Mouse (Mus musculus): ENCODE data around the gene Slc20a1.

DNA sequence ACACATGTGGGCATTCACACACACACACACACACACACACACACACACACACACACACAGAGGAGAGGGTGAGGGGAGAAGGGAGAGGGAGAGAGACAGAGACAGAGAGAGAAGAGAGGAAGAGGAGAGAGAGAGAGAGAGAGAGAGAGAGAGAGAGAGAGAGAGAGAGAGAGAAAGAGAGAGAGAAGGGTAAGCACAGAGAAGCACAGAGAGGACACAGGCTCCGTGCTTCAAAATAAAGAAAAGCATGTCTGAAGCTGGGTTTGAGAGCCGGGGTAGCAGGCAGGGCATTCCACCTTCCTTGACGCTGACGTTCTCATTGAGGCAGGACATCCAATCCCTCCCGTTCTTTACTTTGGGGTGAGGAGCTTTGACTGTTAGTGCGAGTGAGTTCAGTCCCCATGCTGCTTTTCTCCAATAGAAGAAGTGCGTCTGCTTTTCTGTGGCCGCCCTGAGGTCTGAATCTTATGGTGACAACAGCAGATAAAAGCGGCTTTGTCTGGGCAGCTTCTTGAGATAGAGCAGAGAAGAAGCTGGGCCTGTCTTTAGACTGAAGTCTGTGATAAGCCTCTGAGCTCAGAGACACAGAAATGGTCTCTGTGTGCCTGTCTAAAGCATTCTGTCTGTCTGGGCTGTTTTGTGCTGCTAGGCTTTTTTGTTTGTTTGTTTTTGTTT is 35.4 kb downstream of the Slc20a1 start:
- TF ChIP-seq POLR2A (IDR thresholded peaks at IDR 0.05; ENCODE audit: low read depth, low read length) (no peak), CTCF (conservative IDR thresholded peaks at IDR 0.05; ENCODE audit: insufficient read depth, insufficient read length, low read depth, low read length) (no peak)

All from kidney, adult 2 months (tissue).